Mouse (Mus musculus): Measurements from ENCODE around the gene Stx6. TPM values are rescaled to one million over a fixed set of nuclear protein-coding genes. Genes with fewer than 3 reads are reported as not detected.

Gene Stx6
- polyA plus RNA-seq, 1 experiment, result 83.1 TPM

GRCm38 (mm10) chr1:155236306-155237024 is 78.0 kb downstream of the Stx6 start:
- no peaks in the 10 kb centered on the region; the same call in 1 of the 2 replicates for H3K4me1 ChIP-seq (ENCODE audit: control insufficient read depth, insufficient read depth, low read length)
- WGBS, result 75% methylated on average over 13 of the region's 13 CpGs
- TF ChIP-seq CTCF (IDR thresholded peaks at IDR 0.05; ENCODE audit: insufficient read depth, low read length) (no peak), POLR2A (IDR thresholded peaks at IDR 0.05; ENCODE audit: borderline replicate concordance, extremely low read depth, low read depth, low read length) (no peak)
- no peak for DNase-seq
- H3K4me3 ChIP-seq (replicated peaks; ENCODE audit: extremely low read depth, low read depth, low read length), result no peak overlapping the region

- DNase-seq, result no peak
- Histone ChIP-seq H3K4me3 (replicated peaks; ENCODE audit: extremely low read depth, low read depth, low read length) (no peak overlapping the region), H3K4me1 (ENCODE audit: control insufficient read depth, insufficient read depth, low read length) (no peaks in the 10 kb centered on the region; the same call in 1 of the 2 replicates)
- no peak for TF ChIP-seq CTCF (IDR thresholded peaks at IDR 0.05; ENCODE audit: insufficient read depth, low read length)
- no peak for TF ChIP-seq POLR2A (IDR thresholded peaks at IDR 0.05; ENCODE audit: borderline replicate concordance, extremely low read depth, low read depth, low read length)
- WGBS, result 65% methylated on average over 11 of the region's 11 CpGs
Observed at GRCm38 (mm10) chr1:155237390-155237789, 78.9 kb downstream of the Stx6 start.

GRCm38 (mm10) chr1:155238126-155238525 is 79.6 kb downstream of the Stx6 start:
- WGBS, result 93% methylated on average over 5 of the region's 5 CpGs
- no peak for DNase-seq
- Histone ChIP-seq H3K4me3 (replicated peaks; ENCODE audit: extremely low read depth, low read depth, low read length) (no peak overlapping the region), H3K4me1 (ENCODE audit: control insufficient read depth, insufficient read depth, low read length) (no peaks in the 10 kb centered on the region; the same call in 1 of the 2 replicates)
- no peak for TF ChIP-seq POLR2A (IDR thresholded peaks at IDR 0.05; ENCODE audit: borderline replicate concordance, extremely low read depth, low read depth, low read length)
- TF ChIP-seq CTCF (IDR thresholded peaks at IDR 0.05; ENCODE audit: insufficient read depth, low read length), result no peak

- WGBS, result 87% methylated on average over 4 of the region's 4 CpGs
- Histone ChIP-seq H3K4me3 (replicated peaks; ENCODE audit: extremely low read depth, low read depth, low read length) (no peak overlapping the region), H3K4me1 (ENCODE audit: control insufficient read depth, insufficient read depth, low read length) (no peaks in the 10 kb centered on the region; the same call in 1 of the 2 replicates)
- no peak for DNase-seq
- no peak for TF ChIP-seq CTCF (IDR thresholded peaks at IDR 0.05; ENCODE audit: insufficient read depth, low read length)
- no peak for TF ChIP-seq POLR2A (IDR thresholded peaks at IDR 0.05; ENCODE audit: borderline replicate concordance, extremely low read depth, low read depth, low read length)
Observed at GRCm38 (mm10) chr1:155239169-155239568, 80.7 kb downstream of the Stx6 start.

- TF ChIP-seq POLR2A (IDR thresholded peaks at IDR 0.05; ENCODE audit: borderline replicate concordance, extremely low read depth, low read depth, low read length), result no peak
- TF ChIP-seq CTCF (IDR thresholded peaks at IDR 0.05; ENCODE audit: insufficient read depth, low read length), result no peak
Observed at GRCm38 (mm10) chr1:155239962-155240717, 81.6 kb downstream of the Stx6 start.

GRCm38 (mm10) chr1:155241701-155242487 is 83.4 kb downstream of the Stx6 start:
- H3K4me3 ChIP-seq (replicated peaks; ENCODE audit: extremely low read depth, low read depth, low read length), result no peak overlapping the region
- no peak for TF ChIP-seq POLR2A (IDR thresholded peaks at IDR 0.05; ENCODE audit: borderline replicate concordance, extremely low read depth, low read depth, low read length)
- TF ChIP-seq CTCF (IDR thresholded peaks at IDR 0.05; ENCODE audit: insufficient read depth, low read length), result no peak
- WGBS, result 85% methylated on average over 12 of the region's 12 CpGs
- no peaks in the 10 kb centered on the region; the same call in 1 of the 2 replicates for H3K4me1 ChIP-seq (ENCODE audit: control insufficient read depth, insufficient read depth, low read length)
- DNase-seq, result no peak

More at GRCm38 (mm10) chr1:155239962-155240717, 81.6 kb downstream of the Stx6 start:
- no peak overlapping the region for H3K4me3 ChIP-seq (replicated peaks; ENCODE audit: extremely low read depth, low read depth, low read length)
- H3K4me1 ChIP-seq (ENCODE audit: control insufficient read depth, insufficient read depth, low read length), result no peaks in the 10 kb centered on the region; the same call in 1 of the 2 replicates
- WGBS, result 80% methylated on average over 6 of the region's 6 CpGs
- DNase-seq, result no peak

- TF ChIP-seq POLR2A (IDR thresholded peaks at IDR 0.05; ENCODE audit: borderline replicate concordance, extremely low read depth, low read depth, low read length) (no peak), CTCF (IDR thresholded peaks at IDR 0.05; ENCODE audit: insufficient read depth, low read length) (no peak)
- 66% methylated on average over 1 of the region's 1 CpGs for WGBS
- no peak for DNase-seq
- no peaks in the 10 kb centered on the region; the same call in 1 of the 2 replicates for H3K4me1 ChIP-seq (ENCODE audit: control insufficient read depth, insufficient read depth, low read length)
- no peak overlapping the region for H3K4me3 ChIP-seq (replicated peaks; ENCODE audit: extremely low read depth, low read depth, low read length)
Observed at GRCm38 (mm10) chr1:155242488-155242745, 83.9 kb downstream of the Stx6 start.

GRCm38 (mm10) chr1:155243797-155244770 is 85.6 kb downstream of the Stx6 start, which contains the start of gene BC034090:
Gene BC034090 (minus strand): TSS chr1:155244444.
- Histone ChIP-seq H3K4me1 (ENCODE audit: control insufficient read depth, insufficient read depth, low read length) (no peaks in the 10 kb centered on the region), H3K4me3 (replicated peaks; ENCODE audit: extremely low read depth, low read depth, low read length) (peak within 1 kb of the TSS; percentile 35)
- 3% methylated on average over 82 of the region's 85 CpGs for WGBS
- peak; percentile 37 for DNase-seq
- TF ChIP-seq CTCF (IDR thresholded peaks at IDR 0.05; ENCODE audit: insufficient read depth, low read length) (no peak), POLR2A (IDR thresholded peaks at IDR 0.05; ENCODE audit: borderline replicate concordance, extremely low read depth, low read depth, low read length) (no peak)
